Mouse (Mus musculus): ENCODE measurements at regions not wholly inside any gene's neighbourhood (a gene's known extent, or its start where the extent isn't known, plus 50 kb on each side); places are given as distances from the start of the nearest gene placed in this dataset.

DNA sequence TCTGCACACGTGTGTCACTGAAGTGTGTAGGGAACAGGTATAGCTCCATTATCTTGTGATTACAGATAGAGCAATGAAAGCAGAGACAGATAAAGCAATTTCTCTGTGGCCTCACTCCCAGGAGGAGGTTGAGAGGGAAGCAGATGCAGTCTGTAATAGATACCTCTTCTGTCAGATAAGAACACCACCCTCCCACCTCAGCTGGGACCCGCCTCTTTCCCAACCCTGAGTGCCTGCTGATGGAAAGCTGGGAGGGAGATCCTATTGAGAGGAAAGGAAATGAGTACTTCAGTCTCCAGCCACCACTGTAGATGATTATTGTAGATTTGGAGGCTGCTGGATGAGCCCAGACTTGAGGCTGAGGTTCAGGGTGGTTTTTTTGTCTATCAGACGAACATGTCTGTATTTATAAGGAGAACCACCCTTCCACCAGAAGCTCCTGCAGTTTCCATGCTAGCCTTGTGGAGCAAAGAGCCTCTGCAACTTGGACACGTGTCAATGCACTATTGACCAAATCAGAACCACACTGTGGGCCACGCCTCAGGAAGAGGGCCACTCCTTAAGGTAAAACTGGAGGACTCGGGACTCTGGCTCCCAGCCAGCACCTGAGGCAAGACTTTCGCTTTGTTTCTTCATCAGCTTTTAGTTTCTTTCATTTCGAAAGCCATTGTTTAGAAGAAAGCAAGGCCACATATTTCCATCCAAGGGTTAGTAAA, 55.3 kb upstream of the Plekha5 start:
- DNase-seq, result no peak

- no peak for DNase-seq
These were observed 56.6 kb upstream of the Plekha5 start for GRCm38 (mm10) chr6:140367303-140367702.

GRCm38 (mm10) chr6:140366791-140367190, 57.1 kb upstream of the Plekha5 start:
- DNase-seq, result no peak

GRCm38 (mm10) chr6:140360996-140361395, 62.9 kb upstream of the Plekha5 start:
- DNase-seq, result no peak

- DNase-seq, result no peak
These were observed 66.0 kb upstream of the Plekha5 start for GRCm38 (mm10) chr6:140357901-140358300.

- no peak for DNase-seq
These were observed 66.6 kb upstream of the Plekha5 start for GRCm38 (mm10) chr6:140357300-140357699.

- DNase-seq, result no peak
These were observed 69.8 kb upstream of the Plekha5 start for GRCm38 (mm10) chr6:140354082-140354481.

DNA sequence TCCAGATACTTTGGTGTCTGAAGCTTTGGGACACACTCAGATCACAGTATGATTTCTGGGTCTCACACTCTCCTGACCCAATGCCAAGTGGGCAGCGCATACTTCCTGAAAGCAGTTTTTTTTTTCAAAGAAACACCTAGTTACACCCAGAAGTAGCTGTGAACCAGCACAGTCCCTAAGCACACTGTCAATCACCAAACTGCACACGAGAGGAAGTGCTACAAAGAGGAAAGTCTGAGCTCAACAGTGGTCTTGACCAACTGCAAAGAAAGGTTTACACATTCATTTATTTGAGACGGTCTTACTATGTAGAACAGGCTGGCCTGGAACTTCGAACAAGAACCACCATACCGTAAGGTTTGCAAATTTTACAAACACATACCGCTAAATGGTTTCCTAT, 70.2 kb upstream of the Plekha5 start:
- DNase-seq, result no peak

- DNase-seq, result no peak
These were observed 72.3 kb upstream of the Plekha5 start for GRCm38 (mm10) chr6:140351365-140352095.

DNA sequence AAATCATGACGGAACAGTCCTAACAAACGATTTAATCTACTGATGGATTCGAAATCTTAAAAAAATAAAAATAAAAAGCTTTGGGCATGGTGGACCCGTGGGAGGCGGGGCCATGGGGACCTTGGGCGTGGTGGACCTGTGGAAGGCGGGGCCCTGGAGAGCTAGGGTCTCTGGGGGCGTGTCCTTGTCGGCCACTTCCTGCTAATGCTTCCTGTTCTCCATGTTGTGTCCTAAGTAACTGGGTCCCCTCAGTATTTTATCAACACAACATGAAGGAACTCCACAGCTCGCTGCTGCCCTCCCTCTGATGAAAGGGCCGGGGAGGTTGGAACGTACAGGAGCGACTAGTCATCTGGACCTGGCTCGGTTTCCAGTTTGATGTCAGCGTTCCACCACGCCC, 75.3 kb upstream of the Plekha5 start:
- DNase-seq, result no peak

DNA sequence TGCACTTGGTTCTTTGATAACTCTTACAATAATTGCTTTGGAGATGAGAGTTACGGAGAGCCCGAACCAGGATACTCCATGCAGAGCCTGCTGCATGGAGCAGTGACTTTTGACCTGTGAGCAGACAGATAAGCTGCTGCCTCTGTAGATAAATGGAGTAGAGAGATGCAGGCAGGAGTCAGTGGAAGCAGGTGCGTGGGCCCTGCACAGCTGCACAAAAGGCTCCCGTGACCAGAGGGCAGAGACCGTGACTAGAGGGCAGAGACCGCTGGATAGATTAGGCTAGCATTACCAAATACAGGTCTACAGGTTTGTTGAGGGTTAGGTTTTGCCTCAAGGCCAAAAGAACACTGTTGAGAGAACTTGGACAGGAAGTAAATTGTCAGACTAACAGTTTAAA, 76.9 kb upstream of the Plekha5 start:
- DNase-seq, result no peak

DNA sequence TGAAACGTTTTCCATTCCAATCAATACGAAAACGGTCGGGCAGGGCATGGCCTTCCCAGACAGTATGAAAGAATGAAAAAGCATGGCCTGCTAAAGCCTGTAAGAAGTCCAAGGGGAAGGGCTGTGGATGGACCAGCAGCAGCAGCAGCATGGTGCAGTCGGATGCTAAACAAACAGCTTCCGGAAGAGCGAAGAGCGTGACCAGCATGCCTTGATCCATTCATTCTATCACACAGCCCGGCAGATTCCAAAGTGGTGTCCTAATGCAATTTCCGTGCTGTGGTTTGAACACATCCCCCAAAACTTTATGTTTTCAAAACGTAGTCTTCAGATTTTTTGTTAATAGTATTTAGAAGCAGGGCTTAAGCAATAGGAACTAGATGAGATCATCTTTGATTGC, 80.2 kb upstream of the Plekha5 start:
- DNase-seq, result no peak

- DNase-seq, result no peak
These were observed 81.0 kb upstream of the Plekha5 start for GRCm38 (mm10) chr6:140342881-140343280.

GRCm38 (mm10) chr6:140339731-140340130, 84.1 kb upstream of the Plekha5 start:
- no peak for DNase-seq

DNA sequence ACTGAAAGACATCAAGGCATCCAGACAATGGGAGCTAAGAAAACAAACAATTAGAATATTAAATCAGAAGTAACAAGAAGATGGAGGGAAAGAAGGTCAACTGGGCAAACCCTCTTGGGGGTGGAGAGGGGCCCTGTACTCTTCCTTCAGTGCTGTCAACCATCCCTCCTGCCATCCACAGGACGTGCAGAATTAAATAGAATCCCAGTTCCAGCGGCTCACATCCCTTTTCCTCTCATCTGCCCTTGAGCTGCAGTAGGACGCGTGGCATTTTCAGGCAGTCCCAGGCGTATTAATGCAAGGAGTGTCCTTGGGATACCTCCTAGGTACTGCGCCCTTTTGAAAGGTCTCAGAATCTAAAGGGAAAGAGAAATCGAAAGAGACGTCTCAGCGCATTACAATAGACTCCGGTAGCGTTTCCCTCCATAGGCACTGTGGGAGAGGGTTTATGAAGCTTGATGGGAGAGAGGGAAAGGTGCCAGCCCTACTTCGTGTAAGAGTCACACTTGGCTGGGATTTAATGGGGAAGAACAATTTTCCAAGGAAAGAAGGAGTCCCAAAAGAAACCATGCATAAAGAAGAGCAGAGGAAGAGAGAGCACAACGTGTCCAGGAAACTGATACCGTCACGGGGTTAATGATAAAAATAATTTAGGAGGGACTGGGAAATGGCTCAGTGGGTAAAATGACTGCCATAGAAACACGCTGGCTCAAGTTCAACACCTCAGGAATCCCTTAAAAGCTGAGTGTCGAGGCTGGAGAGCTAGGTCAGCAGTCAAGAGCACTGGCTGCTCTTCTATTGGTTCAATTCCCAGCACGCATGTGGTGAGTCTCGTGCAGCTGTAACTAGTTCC, 85.7 kb upstream of the Plekha5 start:
- no peak for DNase-seq

DNA sequence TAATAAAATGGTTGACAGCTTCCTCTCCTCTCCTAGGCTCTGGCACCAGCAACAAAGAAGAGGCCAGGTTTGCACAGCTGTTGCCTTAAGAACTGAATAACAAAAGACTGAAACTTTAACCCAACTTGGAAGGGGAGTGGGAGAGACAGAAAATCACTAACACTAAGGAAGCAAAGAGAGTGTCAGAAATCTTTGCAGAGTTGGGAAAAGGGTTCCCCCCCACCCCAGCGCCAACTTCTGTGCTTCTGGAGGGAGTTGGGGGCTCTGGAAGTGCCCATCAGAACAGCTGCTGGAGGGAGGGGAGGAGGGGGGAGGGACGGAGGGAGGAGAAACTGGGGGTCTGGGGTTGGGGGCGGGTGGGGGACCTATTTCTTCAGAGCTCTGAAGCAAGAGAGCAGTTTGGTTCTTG, 86.8 kb upstream of the Plekha5 start:
- no peak for DNase-seq

GRCm38 (mm10) chr6:140336414-140336941, 87.4 kb upstream of the Plekha5 start:
- no peak for DNase-seq

DNA sequence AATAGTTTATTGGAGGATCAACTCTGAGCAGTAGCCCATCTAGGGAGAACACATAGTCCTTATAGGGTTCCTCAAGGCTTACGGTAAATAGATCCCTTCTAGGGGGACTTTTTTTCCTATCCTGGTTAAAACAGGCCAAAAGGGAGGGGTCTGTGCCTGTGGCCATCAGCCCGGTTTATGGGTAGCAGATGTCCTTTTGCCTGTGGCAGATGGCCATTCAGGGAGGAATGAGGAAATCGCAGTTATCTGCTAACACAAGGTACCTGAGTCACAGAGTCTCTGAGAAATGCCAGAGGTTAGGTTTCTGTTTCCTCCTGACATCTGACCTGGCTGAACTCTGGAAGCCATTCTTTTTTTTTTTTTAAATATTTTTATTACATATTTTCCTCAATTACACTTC, 90.5 kb upstream of the Plekha5 start:
- no peak for DNase-seq

GRCm38 (mm10) chr6:140308641-140309040, 115.2 kb upstream of the Plekha5 start:
- no peak for DNase-seq

GRCm38 (mm10) chr6:140306811-140307558, 116.9 kb upstream of the Plekha5 start:
- no peak for DNase-seq

- no peak for DNase-seq
These were observed 119.7 kb upstream of the Plekha5 start for GRCm38 (mm10) chr6:140304105-140304504.

DNA sequence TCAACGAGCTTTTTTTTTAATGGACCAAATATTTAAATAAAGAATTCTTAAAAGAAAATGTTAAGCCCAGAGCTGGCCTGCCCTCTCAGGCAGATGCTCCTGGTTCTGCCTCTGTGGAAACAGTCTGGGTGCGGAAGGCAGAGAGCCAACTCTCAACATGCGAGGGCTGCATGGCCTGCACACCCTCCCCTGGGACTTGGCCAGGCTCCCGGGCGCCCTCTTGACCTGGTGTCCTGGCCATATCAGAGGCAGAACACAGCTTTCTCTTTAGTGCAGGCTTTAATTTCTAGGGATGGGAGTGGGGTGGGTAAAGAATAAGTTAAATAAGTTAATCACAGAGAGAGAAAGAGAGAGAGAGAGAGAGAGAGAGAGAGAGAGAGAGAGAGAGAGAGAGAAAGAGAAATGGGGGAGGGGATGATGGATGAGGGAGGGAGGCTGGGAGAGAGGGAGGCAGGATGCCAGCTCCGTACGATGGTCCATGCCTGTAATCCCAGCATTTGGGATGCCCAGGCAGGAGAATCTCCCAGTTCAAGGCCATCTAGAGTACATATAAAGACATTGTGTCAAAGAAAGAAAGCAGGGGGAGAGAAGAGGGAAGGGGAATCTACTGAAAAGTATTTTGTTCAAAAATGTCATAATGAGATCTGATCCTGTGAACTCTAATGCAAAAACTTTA, 123.2 kb upstream of the Plekha5 start:
- no peak for DNase-seq
